Mouse (Mus musculus) lung, postnatal 0 days (tissue): ENCODE measurements at regions not wholly inside any gene's neighbourhood (a gene's known extent, or its start where the extent isn't known, plus 50 kb on each side); places are given as distances from the start of the nearest gene placed in this dataset.

ENCODE experiments used
- ATAC-seq: fragments of 200-750 bp; cut with Nextera tagmentation; 2 replicates; pipeline ENCODE4 v1.8.0; 2017; ENCODE audit warnings: moderate library complexity
- DNase-seq: peaks from one replicate; pipeline ENCODE4 v3.0.0-alpha.2; 2016; ENCODE audit warnings: low spot score
- H3K27ac ChIP-seq: fragments of 300-500 bp; sonication (generic); 2 replicates; pipeline ENCODE4 v1.5.1; 2014; ENCODE audit warnings: antibody characterized with exemption, mild to moderate bottlenecking, low read length, mixed read lengths
- H3K27me3 ChIP-seq: fragments of 300-500 bp; sonication (generic); replicated peaks from 2 replicates; pipeline ENCODE4 v1.6.1; 2014; ENCODE audit warnings: low read length, mixed read lengths; ENCODE audit not compliant: insufficient read depth
- H3K36me3 ChIP-seq: fragments of 300-500 bp; sonication (generic); 2 replicates; pipeline ENCODE4 v1.6.1; 2014; ENCODE audit warnings: low read length, mixed read lengths; ENCODE audit not compliant: insufficient read depth
- H3K4me1 ChIP-seq: fragments of 300-500 bp; sonication (generic); 2 replicates; pipeline ENCODE4 v1.6.1; 2014; ENCODE audit warnings: antibody characterized with exemption, low read depth, low read length, mixed read lengths; ENCODE audit not compliant: insufficient read depth
- H3K4me2 ChIP-seq: fragments of 300-500 bp; sonication (generic); replicated peaks from 2 replicates; pipeline ENCODE4 v1.6.1; 2014; ENCODE audit warnings: low read depth, mild to moderate bottlenecking, low read length, moderate library complexity, mixed read lengths
- H3K4me3 ChIP-seq: fragments of 300-500 bp; sonication (generic); 2 replicates; pipeline ENCODE4 v1.5.1; 2014; ENCODE audit warnings: low read depth, low read length
- H3K9ac ChIP-seq: fragments of 300-500 bp; sonication (generic); replicated peaks from 2 replicates; pipeline ENCODE4 v1.6.1; 2014; ENCODE audit warnings: low read depth, mild to moderate bottlenecking
- H3K9me3 ChIP-seq: fragments of 300-500 bp; sonication (generic); 2 replicates; pipeline ENCODE4 v1.6.1; 2016; ENCODE audit warnings: low read length, mixed read lengths
- CTCF ChIP-seq: IDR thresholded peaks from 2 replicates; pipeline ENCODE4 v1.5.1; 2016; ENCODE audit warnings: antibody characterized with exemption, mild to moderate bottlenecking
- EP300 ChIP-seq: IDR thresholded peaks from 2 replicates; pipeline ENCODE4 v1.6.1; 2016; ENCODE audit warnings: antibody characterized with exemption, mild to moderate bottlenecking, control low read depth
- WGBS: fragments of 180-500 bp; shearing (Covaris S2); extraction: QIAGEN DNeasy Blood & Tissue Kit; methylation state at CpG from one replicate; pipeline ENCODE4 v1.1.7; 2014; 5-methylcytosine and 5-hydroxymethylcytosine counted together

DNA sequence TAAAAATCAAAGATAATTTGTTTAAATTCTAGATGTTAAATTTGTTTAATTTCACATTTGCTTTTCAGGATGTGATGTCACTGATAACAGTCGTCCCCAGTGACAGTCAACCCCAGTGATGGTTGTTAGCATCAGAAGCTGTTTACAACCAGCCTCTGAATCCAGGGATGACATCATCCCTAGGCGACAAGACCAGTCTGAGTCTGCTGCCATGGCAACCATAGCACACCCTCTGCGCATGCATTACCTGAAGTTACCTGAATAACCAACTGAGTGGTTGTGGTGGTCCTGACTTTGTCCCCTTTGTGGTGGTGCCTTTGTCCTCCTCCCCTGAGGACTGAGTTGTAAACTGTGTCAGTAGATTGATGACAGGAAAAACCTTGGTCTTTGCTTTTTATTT lies 92.0 kb upstream of the Zfp644 start:
- no peak overlapping the region for H3K4me3 ChIP-seq
- WGBS, result 24% methylated on average over 3 of the region's 3 CpGs
- no peak overlapping the region for H3K4me2 ChIP-seq
- no peak for DNase-seq
- H3K9me3 ChIP-seq, result no peaks in the 10 kb centered on the region
- H3K4me1 ChIP-seq, result 0 out of 2 replicates have a peak, but pooled peaks cover 3% of the 10 kb centered on the region
- ATAC-seq, result no peak
- TF ChIP-seq EP300 (no peak), CTCF (no peak)
- H3K27me3 ChIP-seq, result no peaks in the 10 kb centered on the region
- no peak overlapping the region for H3K9ac ChIP-seq
- no peak overlapping the region for H3K27ac ChIP-seq
- H3K36me3 ChIP-seq, result no peaks in the 10 kb centered on the region

DNA sequence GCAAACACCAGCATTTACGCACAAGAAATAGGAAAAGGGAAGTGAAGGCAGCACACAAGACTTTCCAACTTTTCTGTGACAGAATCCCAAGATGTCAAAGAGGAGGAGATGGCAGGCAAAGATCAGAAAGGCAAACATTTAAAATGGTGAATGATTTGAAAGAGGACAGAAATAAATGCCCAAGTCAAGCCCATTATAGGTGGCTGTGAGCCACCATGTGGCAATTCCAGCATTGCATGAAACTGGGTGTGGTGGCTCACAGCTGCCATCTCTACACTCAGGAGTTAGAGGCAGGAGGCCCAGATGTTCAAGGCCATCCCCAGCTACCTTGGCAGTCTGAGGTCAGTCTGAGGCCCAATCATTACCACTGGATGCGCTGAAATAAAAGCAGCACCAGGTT lies 88.0 kb upstream of the Zfp644 start:
- no peak overlapping the region for H3K4me2 ChIP-seq
- H3K4me3 ChIP-seq, result no peak overlapping the region
- 0 out of 2 replicates have a peak, but pooled peaks cover 3% of the 10 kb centered on the region for H3K4me1 ChIP-seq
- TF ChIP-seq CTCF, result peak; percentile 25
- no peak for TF ChIP-seq EP300
- no peak for DNase-seq
- no peak overlapping the region for H3K9ac ChIP-seq
- H3K27me3 ChIP-seq, result no peaks in the 10 kb centered on the region
- no peaks in the 10 kb centered on the region for H3K36me3 ChIP-seq
- H3K27ac ChIP-seq, result no peak overlapping the region
- WGBS, result 70% methylated on average over 2 of the region's 2 CpGs
- no peak for ATAC-seq
- H3K9me3 ChIP-seq, result no peaks in the 10 kb centered on the region

DNA sequence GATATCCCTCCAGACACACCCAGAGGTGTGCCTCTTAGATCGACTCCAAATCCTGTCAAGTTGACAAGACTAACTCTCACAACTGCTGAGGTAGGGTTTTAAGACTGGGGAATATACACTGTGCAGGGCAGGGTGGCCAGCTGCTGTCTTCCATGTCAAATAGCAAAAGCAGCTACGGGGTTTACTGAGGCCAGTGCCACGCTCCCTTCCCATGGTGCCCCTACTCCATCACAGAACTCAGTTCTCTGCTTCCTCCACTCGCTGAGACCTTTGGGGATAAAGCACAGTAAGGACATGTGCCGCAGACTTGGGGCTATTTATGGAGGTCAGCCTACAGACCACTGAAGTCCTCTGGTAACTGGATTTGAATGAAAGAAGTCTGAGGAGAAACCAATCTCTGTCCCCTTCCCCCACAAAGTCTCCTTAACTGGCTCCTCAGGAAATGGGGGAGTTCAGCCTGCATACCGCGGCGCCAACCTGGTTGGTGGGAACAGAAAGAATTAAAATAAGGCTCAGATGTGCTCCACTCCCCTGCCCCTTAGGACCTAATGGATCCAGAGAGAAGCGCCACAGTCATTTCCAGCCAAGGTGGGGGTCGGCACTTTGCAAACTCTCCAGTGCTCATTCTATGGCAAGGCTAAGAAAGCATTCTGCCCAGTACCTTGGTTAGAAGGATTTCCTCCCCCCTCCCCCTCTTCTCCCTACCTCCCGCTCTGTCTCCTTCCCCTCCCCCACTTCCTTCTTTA lies 87.0 kb upstream of the Zfp644 start:
- DNase-seq (no peak), ATAC-seq (no peak)
- Histone ChIP-seq H3K27me3 (no peaks in the 10 kb centered on the region), H3K4me2 (peak overlapping the region; percentile 45; the same call in 1 of the 2 replicates), H3K9me3 (no peaks in the 10 kb centered on the region), H3K27ac (no peak overlapping the region), H3K9ac (no peak overlapping the region), H3K4me3 (no peak overlapping the region), H3K36me3 (no peaks in the 10 kb centered on the region), H3K4me1 (0 out of 2 replicates have a peak, but pooled peaks cover 3% of the 10 kb centered on the region)
- no peak for TF ChIP-seq CTCF
- no peak for TF ChIP-seq EP300
- WGBS, result 12% methylated on average over 11 of the region's 11 CpGs

GRCm38 (mm10) chr5:106780749-106781148 lies 83.7 kb upstream of the Zfp644 start:
- H3K4me3 ChIP-seq, result no peak overlapping the region
- DNase-seq (no peak), ATAC-seq (no peak)
- H3K9me3 ChIP-seq, result no peaks in the 10 kb centered on the region
- 80% methylated on average over 10 of the region's 10 CpGs for WGBS
- no peak overlapping the region for H3K4me2 ChIP-seq
- no peak overlapping the region for H3K9ac ChIP-seq
- H3K4me1 ChIP-seq, result 0 out of 2 replicates have a peak, but pooled peaks cover 3% of the 10 kb centered on the region
- no peaks in the 10 kb centered on the region for H3K36me3 ChIP-seq
- H3K27me3 ChIP-seq, result no peaks in the 10 kb centered on the region
- H3K27ac ChIP-seq, result no peak overlapping the region
- no peak for TF ChIP-seq CTCF
- no peak for TF ChIP-seq EP300

DNA sequence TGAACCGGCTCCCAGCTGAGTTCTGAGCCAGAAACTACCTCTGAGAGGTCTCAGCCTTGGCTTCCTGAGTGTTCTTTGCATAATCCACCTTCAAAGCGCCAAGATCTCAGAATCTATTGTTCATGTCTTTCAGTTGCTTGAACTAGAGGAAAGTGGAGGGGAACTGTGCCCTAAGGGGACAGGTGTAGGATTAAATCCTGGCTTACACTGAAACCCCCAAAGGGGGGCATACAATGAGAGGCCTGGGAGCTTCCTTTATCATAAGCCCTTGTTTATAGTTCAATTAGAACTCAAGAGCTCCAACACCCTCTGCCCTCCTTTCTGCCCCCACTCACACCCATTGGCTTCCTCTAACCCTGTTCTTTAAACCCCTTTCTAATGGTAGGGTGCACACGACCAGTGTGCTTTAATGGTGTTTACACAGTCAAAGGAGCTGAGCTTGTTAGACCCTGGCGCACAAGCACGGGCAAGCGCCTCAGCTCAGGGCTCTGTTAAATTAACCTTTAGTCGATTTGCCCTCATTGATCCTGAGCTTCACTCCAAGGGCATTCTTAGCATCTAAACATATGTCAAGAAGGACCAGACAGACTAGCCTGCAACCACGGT lies 81.2 kb upstream of the Zfp644 start:
- DNase-seq (no peak), ATAC-seq (no peak)
- H3K4me3 ChIP-seq, result no peak overlapping the region
- H3K36me3 ChIP-seq, result no peaks in the 10 kb centered on the region
- H3K27me3 ChIP-seq, result no peaks in the 10 kb centered on the region
- TF ChIP-seq EP300 (no peak), CTCF (no peak)
- H3K4me2 ChIP-seq, result no peak overlapping the region
- no peak overlapping the region for H3K9ac ChIP-seq
- 46% methylated on average over 8 of the region's 8 CpGs for WGBS
- H3K4me1 ChIP-seq, result no peaks in the 10 kb centered on the region
- no peaks in the 10 kb centered on the region for H3K9me3 ChIP-seq
- no peak overlapping the region for H3K27ac ChIP-seq

DNA sequence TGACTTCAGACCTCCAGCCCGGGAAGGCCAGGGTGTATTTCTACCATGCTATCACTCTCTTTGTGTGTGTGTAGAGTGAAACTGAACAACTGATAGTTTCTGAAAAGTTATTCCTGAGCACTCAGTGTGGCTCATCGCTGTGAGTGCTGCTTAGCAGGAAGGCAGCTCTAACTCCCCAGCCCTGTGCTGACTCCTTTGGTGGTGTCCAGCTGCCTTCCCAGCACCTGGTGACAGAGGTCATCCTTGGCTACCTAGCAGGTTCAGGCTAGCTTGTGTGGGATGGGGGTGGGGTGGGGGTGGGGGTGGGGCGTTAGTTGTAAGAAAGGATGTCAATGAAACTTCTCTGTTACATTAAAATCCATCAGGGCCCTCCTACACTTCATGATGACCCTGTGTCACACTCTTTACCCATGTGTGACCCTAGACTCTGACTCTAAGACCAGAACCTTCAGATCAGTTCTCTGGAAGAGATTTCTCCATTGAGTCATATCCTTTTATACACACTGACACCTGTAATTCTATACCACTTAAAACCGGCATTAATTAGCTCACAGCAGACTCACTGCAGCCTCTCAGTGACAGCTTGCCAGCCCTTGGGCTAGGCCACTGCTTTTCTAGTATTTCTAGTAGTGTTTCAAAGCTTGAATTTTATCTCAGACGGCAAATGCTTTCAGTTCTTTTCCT lies 78.1 kb upstream of the Zfp644 start:
- Histone ChIP-seq H3K9ac (no peak overlapping the region), H3K4me3 (no peak overlapping the region), H3K9me3 (no peaks in the 10 kb centered on the region), H3K27ac (no peak overlapping the region), H3K27me3 (no peaks in the 10 kb centered on the region), H3K4me2 (no peak overlapping the region), H3K4me1 (no peaks in the 10 kb centered on the region), H3K36me3 (no peaks in the 10 kb centered on the region)
- TF ChIP-seq EP300 (no peak), CTCF (no peak)
- ATAC-seq (no peak), DNase-seq (no peak)
- 49% methylated on average over 5 of the region's 5 CpGs for WGBS
